Mouse (Mus musculus) CH12.LX (cell line): ENCODE measurements around the gene Ryr1. TPM values are rescaled to one million over a fixed set of nuclear protein-coding genes. Genes with fewer than 3 reads are reported as not detected.

Experiments
- DNase-seq: peaks from one replicate; pipeline ENCODE4 v3.0.0-alpha.2; 2013; ENCODE audit errors: extremely low read depth
- H3K27ac ChIP-seq: 2 replicates; pipeline ENCODE4 v1.5.1; 2012; ENCODE audit warnings: low read depth, mild to moderate bottlenecking, control low read depth, moderate library complexity; ENCODE audit not compliant: insufficient read depth
- H3K27me3 ChIP-seq: replicated peaks from 2 replicates; pipeline ENCODE3; 2012; ENCODE audit warnings: inconsistent platforms
- H3K36me3 ChIP-seq, 2 experiments: replicated peaks in 1 of 2; 2 replicates each; pipeline versions ENCODE3 to v1.6.1; 2012; ENCODE audit warnings: inconsistent platforms in 1 of 2, low read length in 1 of 2, mild to moderate bottlenecking in 1 of 2, mixed read lengths in 1 of 2, moderate library complexity in 1 of 2; ENCODE audit not compliant: control insufficient read depth in 1 of 2, insufficient read depth in 1 of 2
- H3K4me1 ChIP-seq, 2 experiments: 2 replicates each; pipeline ENCODE4 v1.6.1; 2012; ENCODE audit warnings: inconsistent platforms in 1 of 2, moderate library complexity in 1 of 2; ENCODE audit not compliant: insufficient read depth in 2 of 2, control insufficient read depth in 1 of 2
- H3K4me2 ChIP-seq: 2 replicates; pipeline ENCODE4 v1.6.1; 2012; ENCODE audit warnings: low read depth, mild to moderate bottlenecking, control low read depth; ENCODE audit not compliant: poor library complexity, insufficient read depth, severe bottlenecking
- H3K4me3 ChIP-seq, 3 experiments: fragments of 150-350 bp in 1 of 3; sonication (generic) in 1 of 3; replicated peaks in 1 of 3; 2 replicates each; pipeline versions ENCODE3 to v1.5.1; 2011 to 2012; ENCODE audit warnings: low read depth in 2 of 3, low read length in 2 of 3, mild to moderate bottlenecking in 2 of 3, moderate library complexity in 2 of 3, control low read depth in 1 of 3, improper control_type of control experiment in 1 of 3, inconsistent platforms in 1 of 3, mixed read lengths in 1 of 3; ENCODE audit not compliant: poor library complexity in 1 of 3
- H3K79me2 ChIP-seq: replicated peaks from 2 replicates; pipeline ENCODE4 v1.6.1; 2012; ENCODE audit warnings: mild to moderate bottlenecking, moderate library complexity; ENCODE audit not compliant: control insufficient read depth, poor library complexity, insufficient read depth, severe bottlenecking; ENCODE audit errors: extremely low read depth
- H3K9ac ChIP-seq: 2 replicates; pipeline ENCODE4 v1.6.1; 2012; ENCODE audit warnings: low read depth, mild to moderate bottlenecking, control low read depth, moderate library complexity; ENCODE audit not compliant: insufficient read depth
- H3K9me3 ChIP-seq: replicated peaks from 2 replicates; pipeline ENCODE3; 2012; ENCODE audit warnings: low read length, inconsistent platforms, mixed read lengths
- BHLHE40 ChIP-seq: IDR thresholded peaks from 2 replicates; pipeline ENCODE4 v1.6.1; 2011; ENCODE audit warnings: mild to moderate bottlenecking, low read depth, low read length, improper control_type of control experiment
- CTCF ChIP-seq, 2 experiments: IDR thresholded peaks in 1 of 2; conservative IDR thresholded peaks in 1 of 2; 2 replicates each; pipeline ENCODE4 v1.5.1; 2011 to 2012; ENCODE audit warnings: low read depth in 2 of 2, low read length in 2 of 2, improper control_type of control experiment in 1 of 2, inconsistent platforms in 1 of 2, mild to moderate bottlenecking in 1 of 2, moderate library complexity in 1 of 2
- GABPA ChIP-seq: IDR thresholded peaks from 2 replicates; pipeline ENCODE4 v1.6.1; 2012; ENCODE audit warnings: low read depth, low read length, improper control_type of control experiment, inconsistent platforms; ENCODE audit not compliant: insufficient replicate concordance
- IRF4 ChIP-seq: IDR thresholded peaks from 2 replicates; pipeline ENCODE4 v1.6.1; 2014; ENCODE audit warnings: low read depth, mild to moderate bottlenecking, inconsistent platforms, low read length, improper control_type of control experiment
- KAT2A ChIP-seq: IDR thresholded peaks from 2 replicates; pipeline ENCODE4 v1.6.1; 2012; ENCODE audit warnings: low read length, improper control_type of control experiment, inconsistent platforms; ENCODE audit not compliant: insufficient replicate concordance
- MAX ChIP-seq: IDR thresholded peaks from 2 replicates; pipeline ENCODE4 v1.6.1; 2011; ENCODE audit warnings: low read length, improper control_type of control experiment
- MEF2A ChIP-seq: IDR thresholded peaks from 2 replicates; pipeline ENCODE4 v1.6.1; 2014; ENCODE audit warnings: low read depth, mild to moderate bottlenecking, inconsistent platforms, low read length, improper control_type of control experiment, borderline replicate concordance
- POLR2A ChIP-seq: IDR thresholded peaks from 2 replicates; pipeline ENCODE4 v1.6.1; 2011; ENCODE audit warnings: low read depth, mild to moderate bottlenecking, improper control_type of control experiment, low read length
- RAD21 ChIP-seq: IDR thresholded peaks from 2 replicates; pipeline ENCODE4 v1.6.1; 2011; ENCODE audit warnings: low read depth, mild to moderate bottlenecking, low read length, improper control_type of control experiment, moderate library complexity
- SIN3A ChIP-seq: IDR thresholded peaks from 2 replicates; pipeline ENCODE4 v1.6.1; 2012; ENCODE audit warnings: low read length, improper control_type of control experiment, inconsistent platforms
- SMC3 ChIP-seq: IDR thresholded peaks from 2 replicates; pipeline ENCODE4 v1.6.1; 2011; ENCODE audit warnings: low read depth, low read length, improper control_type of control experiment
- TCF12 ChIP-seq: IDR thresholded peaks from 2 replicates; pipeline ENCODE4 v1.6.1; 2014; ENCODE audit warnings: low read depth, mild to moderate bottlenecking, inconsistent platforms, low read length, improper control_type of control experiment
- ZC3H11A ChIP-seq: IDR thresholded peaks from 2 replicates; pipeline ENCODE4 v1.6.1; 2012; ENCODE audit warnings: low read depth, mild to moderate bottlenecking, inconsistent platforms, low read length, improper control_type of control experiment
- ZKSCAN1 ChIP-seq: IDR thresholded peaks from 2 replicates; pipeline ENCODE4 v1.6.1; 2012; ENCODE audit warnings: low read depth, inconsistent platforms, low read length, improper control_type of control experiment, borderline replicate concordance
- ZNF384 ChIP-seq: IDR thresholded peaks from 2 replicates; pipeline ENCODE4 v1.6.1; 2012; ENCODE audit warnings: low read depth, low read length, improper control_type of control experiment, inconsistent platforms
- dilution Hi-C: fragments of 300-500 bp; cut with MboI; formaldehyde crosslinking; loops from 2 replicates; pipeline ENCODE4 v1.14.3; 2020; ENCODE audit warnings: low sequenced_read_pairs; ENCODE audit not compliant: extremely low pct_unique_long_range_greater_than_20kb, extremely low pct_ligation_motif_present
- in situ Hi-C: fragments of 300-500 bp; cut with MboI; formaldehyde crosslinking; loops from 3 replicates; pipeline ENCODE4 v1.14.3; 2019; ENCODE audit warnings: low sequenced_read_pairs, low pct_ligation_motif_present, low pct_unique_long_range_greater_than_20kb, mixed read lengths
- polyA plus RNA-seq: library from polyadenylated mRNA; unstranded; fragments of >175 nt; gene quantifications from 2 replicates; pipeline ENCODE4 v1.2.1, GENCODE M21; 2012; ENCODE audit warnings: low read depth; ENCODE audit not compliant: insufficient read length
- total RNA-seq, 2 experiments: library from RNA; depleted of rRNA; stranded (reverse); fragments of 300-350 nt in 1 of 2; fragments of >200 nt in 1 of 2; gene quantifications; 2 replicates each; pipeline ENCODE4 v1.2.3; 2012 to 2014

The Ryr1 gene
- total and polyA plus RNA-seq, 3 experiments = 0.43 to 1.1 (median 0.68) TPM

GRCm38 (mm10) chr7:29037261-29037660, 87.7 kb downstream of the Ryr1 start:
- Histone ChIP-seq H3K27me3 (no peaks in the 10 kb centered on the region), H3K4me3 (no peak overlapping the region), H3K9ac (no peak overlapping the region), H3K79me2 (no peaks in the 10 kb centered on the region), H3K9me3 (peaks cover 14% of the 10 kb centered on the region), H3K27ac (no peak overlapping the region), H3K4me1 (peaks cover 1 to 25% of the 10 kb centered on the region in 2 experiments), H3K36me3 (peaks cover 1 to 4% of the 10 kb centered on the region in 2 experiments), H3K4me2 (no peak overlapping the region)
- dilution Hi-C loops = no loop called here
- TF ChIP-seq MAX (no peak), POLR2A (no peak), GABPA (no peak), MEF2A (no peak), RAD21 (peak; percentile 9), ZKSCAN1 (no peak), SMC3 (peak; percentile 29; the same call in 1 of the 2 replicates), CTCF (conservative IDR thresholded peaks at IDR 0.05 in 1 of 2, IDR thresholded peaks at IDR 0.05 in 1 of 2; ENCODE audit: low read depth in 2 of 2, low read length in 2 of 2) (peak; percentile 11 to 41; a peak in 2 of 4 replicates)
- in situ Hi-C loops = loop anchor here (25.0 kb wide), 1 partner anchor 250 kb away; the partner anchor contains the start of gene Rinl
- peak; percentile 34 for DNase-seq

- H3K36me3 ChIP-seq = peaks cover 0 to 3% of the 10 kb centered on the region in 2 experiments
- H3K9me3 ChIP-seq = peaks cover 8% of the 10 kb centered on the region
- H3K4me2 ChIP-seq = no peak overlapping the region
- peak; percentile 71 for TF ChIP-seq SMC3
- TF ChIP-seq KAT2A = no peak
- TF ChIP-seq BHLHE40 = no peak
- no peak for TF ChIP-seq SIN3A
- peak; percentile 62 for TF ChIP-seq RAD21
- TF ChIP-seq GABPA = no peak
- TF ChIP-seq ZC3H11A = no peak
- peak in 1 of 2 experiments; percentile 67; a peak in 2 of 4 replicates for TF ChIP-seq CTCF (conservative IDR thresholded peaks at IDR 0.05 in 1 of 2, IDR thresholded peaks at IDR 0.05 in 1 of 2; ENCODE audit: low read depth in 2 of 2, low read length in 2 of 2)
- TF ChIP-seq IRF4 = no peak
- no peak for TF ChIP-seq TCF12
- no peak; the same call in 1 of the 2 replicates for TF ChIP-seq ZNF384
- H3K27ac ChIP-seq = no peak overlapping the region
- peak; percentile 45 for DNase-seq
- in situ Hi-C loops (loop anchor here (25.0 kb wide), 1 partner anchor 245 kb away; the partner anchor contains the start of gene Rinl), dilution Hi-C loops (no loop called here)
- H3K4me3 ChIP-seq = no peak overlapping the region
- H3K79me2 ChIP-seq = no peaks in the 10 kb centered on the region
- H3K9ac ChIP-seq = no peak overlapping the region
- no peaks in the 10 kb centered on the region for H3K27me3 ChIP-seq
- 0 out of 4 replicates have a peak, but pooled peaks cover 3 to 5% of the 10 kb centered on the region in 2 experiments for H3K4me1 ChIP-seq
These were observed 92.3 kb downstream of the Ryr1 start for GRCm38 (mm10) chr7:29032685-29033084.
